Mouse (Mus musculus): ENCODE measurements at regions not wholly inside any gene's neighbourhood (a gene's known extent, or its start where the extent isn't known, plus 50 kb on each side); places are given as distances from the start of the nearest gene placed in this dataset.

DNA sequence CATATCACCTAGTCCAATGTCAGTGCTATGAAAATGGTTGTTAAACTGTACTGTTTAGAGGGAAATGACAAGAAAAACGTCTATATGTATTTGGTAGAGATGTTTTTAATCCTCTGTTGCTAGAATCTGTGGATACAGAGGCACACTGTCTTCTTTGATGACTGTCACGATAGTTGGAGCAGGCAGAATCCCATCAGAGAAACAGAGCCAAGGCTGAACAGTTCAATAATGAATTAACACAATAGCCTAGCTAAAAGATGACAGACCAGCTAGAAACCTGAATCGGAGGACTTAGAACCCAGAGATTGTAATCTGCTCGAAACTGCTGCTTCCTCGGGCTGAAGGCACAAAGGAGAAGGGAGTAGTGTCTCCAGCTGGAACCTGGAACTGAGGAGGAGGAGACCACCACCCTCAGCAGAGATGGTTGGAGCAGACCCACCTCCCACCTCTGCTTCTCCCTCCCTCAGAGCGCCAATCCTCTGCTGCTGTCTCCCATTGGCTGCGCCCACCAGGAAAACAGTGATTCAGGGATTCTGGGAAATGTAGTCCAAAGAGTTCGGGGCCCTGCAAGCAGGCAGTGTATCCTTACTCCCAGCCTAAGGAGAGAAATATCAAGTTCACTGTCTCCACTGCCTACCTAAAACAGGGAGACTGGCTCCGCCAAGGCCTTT, 98.2 kb upstream of the Mgme1 start:
- DNase-seq (ENCODE audit: low spot score), result peak; percentile 40

DNA sequence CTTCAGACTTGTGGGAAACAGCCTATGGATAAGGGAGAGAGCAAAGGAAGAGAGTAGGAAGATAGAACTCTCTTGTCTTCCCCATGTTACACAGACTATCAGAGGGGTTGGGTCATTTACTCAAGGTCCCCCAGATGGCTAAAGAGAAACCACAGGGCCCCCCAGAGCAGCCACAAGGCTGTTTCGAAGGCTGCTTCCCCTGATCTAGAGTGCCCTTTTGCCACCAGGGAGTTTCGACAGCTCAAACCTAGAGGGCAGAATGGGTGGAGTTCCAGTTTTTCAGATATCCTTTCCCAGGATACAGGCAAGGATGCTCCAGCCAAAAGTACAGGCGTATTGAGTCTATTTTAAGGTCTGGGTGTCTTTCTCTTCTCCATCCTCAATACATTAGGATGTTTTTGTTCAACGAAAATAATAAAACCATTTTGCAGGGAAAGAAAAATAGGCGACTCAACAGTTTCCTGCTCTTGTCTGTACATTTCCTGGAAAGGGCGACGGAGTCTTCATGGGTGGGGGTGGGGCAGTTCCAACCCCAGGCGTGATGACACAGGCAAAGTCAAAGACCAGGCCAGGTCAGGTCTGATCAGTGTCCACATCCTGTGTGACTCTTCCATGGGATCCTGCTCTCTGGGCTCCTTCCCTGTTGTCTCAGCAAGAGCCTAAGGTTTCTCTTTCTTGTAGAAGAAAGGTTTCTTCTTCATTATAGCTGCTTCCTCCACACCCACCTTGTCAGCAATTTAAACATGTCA, 96.9 kb upstream of the Mgme1 start:
- DNase-seq (ENCODE audit: low spot score), result no peak

DNA sequence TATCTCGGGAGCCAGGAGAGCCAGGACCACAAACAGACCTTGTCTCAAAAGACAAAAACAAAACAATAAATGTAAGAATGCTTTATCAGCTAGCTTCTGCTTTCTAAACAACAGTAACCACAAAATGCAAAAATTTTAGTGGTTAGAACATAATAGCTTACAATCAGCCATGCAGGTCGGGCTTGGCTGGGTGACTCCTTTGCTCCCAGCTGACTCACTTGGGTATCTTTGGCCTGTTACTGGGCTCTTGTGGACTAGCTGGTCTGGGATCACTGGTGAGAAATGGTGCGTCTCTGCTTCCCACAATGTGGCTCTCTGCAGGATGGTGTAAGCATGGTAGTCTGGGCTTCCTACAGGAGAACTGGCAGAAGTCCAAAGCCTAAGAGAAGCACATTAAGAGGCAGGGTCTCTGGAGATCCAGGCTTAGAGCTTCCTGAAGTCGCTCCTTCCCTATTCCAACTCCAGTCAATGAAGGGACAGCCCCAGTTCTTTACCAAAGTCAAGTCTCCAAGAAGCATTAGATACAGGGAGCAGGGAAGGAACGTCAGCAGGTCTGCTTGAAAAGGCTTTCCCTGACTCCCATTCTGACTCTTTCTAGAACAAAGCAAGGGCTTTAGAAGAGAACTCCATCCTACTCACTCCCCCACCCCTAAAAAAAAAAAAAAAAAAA, 96.0 kb upstream of the Mgme1 start:
- DNase-seq (ENCODE audit: low spot score), result no peak

DNA sequence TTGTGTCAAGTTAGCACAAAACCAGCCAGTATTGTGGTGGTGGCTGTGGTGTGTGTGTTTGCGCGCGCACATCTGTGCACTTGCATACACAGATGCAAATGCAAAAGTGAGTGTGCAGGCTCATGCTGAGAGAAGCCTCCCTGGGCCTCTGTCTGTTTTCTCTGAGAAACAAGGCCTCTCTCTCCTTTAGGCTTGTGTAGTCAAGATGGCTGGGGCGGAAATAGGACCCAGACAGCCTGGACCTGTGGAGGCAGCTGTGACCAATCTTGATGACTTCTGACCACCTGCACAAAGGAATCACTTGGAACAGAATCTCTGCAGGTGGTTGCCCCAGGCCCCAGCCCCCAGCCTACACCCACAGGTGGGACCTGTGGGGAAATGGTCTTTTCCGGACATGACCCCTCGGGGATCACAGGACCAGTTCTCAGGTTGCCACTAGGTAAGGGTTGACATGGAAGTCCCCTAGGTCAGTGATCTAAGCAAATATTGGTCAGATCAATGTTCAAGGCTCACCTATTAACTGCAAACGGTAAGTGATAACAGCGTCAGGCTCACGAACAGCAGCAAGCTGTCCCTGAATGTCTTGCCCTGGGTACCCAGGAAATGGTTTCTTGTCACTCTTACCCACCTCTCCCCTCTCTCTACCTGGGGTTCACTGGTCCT, 93.8 kb upstream of the Mgme1 start:
- DNase-seq (ENCODE audit: low spot score), result no peak

DNA sequence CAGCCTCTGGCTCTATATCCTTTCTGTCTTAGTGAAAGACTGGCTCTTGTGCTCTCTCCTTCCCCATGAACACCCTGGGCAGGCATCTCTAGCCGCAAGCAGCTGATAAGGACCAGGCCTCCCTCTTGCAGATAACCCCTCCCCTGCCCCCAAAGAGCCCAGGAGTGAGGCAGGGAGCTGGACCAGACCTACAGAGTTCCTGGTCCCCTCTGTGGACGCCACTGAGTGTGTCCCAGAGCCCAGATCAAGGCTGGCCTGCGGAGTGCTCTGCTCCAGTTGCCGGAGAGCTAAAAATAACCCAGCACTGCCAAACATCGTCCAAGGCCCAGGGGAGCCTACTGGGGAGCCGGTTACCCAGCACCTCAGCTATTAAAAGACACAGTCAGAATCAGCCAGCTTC, 93.2 kb upstream of the Mgme1 start:
- no peak for DNase-seq (ENCODE audit: low spot score)

DNA sequence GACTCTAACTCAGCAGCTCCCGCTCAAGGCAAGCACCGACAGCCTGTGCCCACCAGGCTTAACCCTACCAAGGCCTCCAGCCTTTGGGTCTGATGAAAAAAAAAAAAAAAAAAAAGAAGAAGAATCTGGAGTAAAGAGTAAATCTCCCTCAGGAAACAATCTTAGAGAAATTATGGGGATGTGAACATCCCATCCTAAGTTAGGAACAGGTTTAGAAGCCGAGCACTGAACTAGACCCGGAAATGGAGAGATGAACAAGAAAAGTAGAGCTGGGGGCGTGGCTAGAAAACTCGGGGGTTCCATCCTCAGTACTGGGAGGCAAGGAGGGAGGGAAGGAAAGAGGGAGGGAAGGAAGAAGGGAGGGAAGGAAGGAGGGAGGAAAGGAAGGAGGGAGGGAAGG, 92.5 kb upstream of the Mgme1 start:
- no peak for DNase-seq (ENCODE audit: low spot score)

DNA sequence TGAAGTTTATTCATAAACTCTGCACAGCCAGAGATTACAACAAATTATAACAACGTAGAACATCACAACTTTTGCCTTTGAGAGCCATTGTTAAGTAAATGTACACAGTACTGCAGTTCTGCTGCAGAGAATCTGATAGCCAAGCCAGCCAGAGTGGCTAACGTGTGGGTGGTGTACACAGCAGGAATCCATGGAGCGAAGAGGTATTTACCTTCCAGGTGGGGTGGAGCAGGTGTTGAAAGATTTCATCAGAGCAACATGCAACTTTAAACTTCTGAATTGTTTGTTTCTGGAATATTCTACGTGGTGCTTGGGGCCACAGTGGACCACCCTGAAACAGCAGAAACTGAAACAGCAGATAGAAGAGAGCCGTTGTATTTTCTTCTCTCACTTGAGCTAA, 88.4 kb upstream of the Mgme1 start:
- DNase-seq (ENCODE audit: low spot score), result no peak

DNA sequence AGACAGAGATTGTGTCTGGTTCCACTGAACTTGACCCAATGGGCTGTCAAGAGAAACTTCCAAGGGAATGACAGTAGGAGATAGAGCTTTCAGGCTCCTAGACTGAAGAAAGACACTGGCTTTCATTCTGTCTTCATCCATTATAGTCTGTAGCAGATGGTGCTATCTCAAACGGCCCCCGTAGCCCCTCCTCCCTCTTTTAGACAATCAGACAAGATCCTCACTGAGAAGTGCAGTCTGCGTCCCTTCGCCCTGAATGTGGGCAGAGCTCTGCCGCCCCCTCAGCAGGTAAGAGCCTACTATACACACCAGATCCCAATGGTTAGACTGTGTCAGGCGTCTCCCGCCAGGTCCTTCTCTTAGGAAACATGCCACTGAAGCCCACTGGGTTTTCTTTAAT, 87.9 kb upstream of the Mgme1 start:
- DNase-seq (ENCODE audit: low spot score), result no peak

DNA sequence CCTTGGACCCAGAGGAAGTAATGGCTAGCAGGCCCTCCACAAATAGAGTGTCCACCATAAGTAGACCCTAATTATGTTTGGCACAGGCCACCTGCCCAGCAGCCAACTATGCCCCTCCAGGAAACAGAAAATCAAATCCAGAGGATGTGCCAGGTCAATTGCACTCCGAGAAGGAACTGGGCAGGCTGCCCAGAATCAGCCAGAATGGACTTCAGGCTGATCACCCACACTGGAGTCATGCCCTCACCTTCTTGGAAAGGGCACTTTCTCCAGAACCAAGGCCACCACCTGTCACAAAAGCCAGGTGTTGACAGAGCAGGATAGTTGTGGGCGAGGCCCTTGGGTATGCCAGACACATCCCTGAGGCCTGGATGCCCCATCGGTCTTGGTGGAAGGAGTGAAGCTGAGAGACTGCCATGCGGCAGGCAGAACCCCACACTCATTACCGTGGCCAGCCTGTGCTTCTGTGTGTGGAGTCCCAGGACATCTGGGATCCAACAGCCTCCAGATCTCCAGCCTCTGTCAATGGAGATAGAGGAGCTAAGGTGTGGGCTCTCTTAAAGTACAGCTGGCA, 87.0 kb upstream of the Mgme1 start:
- no peak for DNase-seq (ENCODE audit: low spot score)

DNA sequence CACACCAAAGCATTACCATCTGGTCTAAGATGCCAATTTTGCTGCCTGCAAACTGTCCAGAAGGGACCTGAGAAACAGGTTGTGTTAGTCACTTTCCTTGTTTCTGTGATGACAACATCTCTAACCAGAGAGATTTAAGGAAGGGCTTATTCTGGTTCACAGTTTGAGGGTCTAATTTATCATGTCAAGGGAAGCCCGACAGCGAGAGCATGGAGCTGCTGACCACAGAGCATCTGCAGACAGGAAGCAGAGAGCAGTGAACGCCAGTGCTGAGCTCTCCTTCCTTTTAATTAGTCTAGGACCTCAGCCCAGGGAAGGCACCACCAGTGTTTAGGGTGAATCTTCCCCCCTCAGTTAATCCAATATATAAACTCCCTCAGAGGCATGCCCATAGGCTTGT, 85.3 kb upstream of the Mgme1 start:
- DNase-seq (ENCODE audit: low spot score), result no peak

DNA sequence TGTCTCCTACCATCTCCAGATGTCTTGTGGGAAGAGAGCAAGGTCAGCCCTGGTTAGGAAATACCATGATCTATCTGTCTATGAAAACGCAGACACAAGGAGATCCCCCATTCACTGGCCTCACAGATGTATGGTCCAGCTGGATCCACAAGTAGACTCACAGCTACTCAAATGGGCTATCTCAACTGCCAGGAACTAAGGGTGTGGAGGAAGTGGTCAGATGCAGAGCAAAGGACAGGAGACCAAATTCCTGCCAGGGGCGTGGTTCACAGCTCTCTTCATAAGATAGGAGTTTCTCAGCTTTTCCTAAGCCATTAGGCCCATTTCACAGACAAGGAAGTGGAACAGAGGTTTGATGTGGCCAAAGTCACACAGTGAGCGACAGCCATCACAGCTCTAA, 84.0 kb upstream of the Mgme1 start:
- no peak for DNase-seq (ENCODE audit: low spot score)

DNA sequence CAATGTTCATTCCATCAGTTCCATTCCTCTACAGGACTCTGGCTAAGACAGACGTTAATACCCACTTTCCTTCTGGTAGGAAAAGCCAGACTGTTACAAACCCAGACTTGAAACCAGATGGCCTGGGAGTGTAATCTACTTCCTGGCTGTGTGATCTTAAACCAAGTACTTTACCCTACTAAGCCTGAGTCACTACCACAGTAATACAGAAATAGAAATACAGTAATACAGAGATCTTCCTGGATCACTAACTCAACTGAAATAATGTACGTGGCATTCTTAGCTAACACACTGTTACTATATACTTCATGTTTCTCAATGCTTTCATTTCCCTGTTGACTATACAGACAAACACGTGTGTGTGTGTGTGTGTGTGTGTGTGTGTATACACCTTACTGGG, 82.4 kb upstream of the Mgme1 start:
- no peak for DNase-seq (ENCODE audit: low spot score)

DNA sequence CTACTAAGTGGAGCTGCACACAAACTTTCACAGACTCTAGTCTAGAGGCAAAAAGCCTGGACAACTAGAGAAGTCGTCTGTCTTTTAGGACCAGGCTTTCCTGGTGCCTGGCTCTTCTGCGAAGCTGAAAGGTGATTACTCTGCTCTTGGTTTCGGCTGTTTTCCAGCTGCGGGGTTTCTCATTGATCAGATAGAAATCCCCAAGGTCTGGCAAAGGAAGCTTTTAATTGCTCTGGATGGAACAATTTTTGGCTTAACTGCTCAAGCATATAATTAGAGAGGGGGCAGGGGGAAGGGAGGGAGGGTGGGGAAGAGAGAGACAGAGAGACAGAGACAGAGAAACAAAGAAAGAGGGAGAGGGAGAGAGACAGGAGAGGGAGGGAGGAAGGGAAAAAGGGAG, 82.0 kb upstream of the Mgme1 start:
- no peak for DNase-seq (ENCODE audit: low spot score)

DNA sequence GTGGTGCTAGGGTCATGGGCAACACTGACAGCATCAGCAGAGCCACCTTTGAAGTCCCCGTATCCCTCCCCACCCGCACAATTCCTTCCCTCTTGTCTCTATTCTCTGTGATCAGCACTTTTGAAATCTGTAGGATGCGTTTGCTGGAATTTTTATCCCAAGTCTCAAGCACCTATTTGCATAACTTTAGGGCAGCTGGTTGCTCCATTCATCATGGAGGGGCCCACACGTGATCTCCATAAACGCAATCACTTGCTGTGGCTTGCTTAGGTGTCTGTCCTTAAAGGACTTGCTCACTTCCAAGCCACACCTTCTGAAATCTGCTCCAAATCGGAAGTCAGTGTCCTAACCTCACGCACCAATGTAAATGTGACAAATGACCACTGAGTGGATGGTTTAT, 80.7 kb upstream of the Mgme1 start:
- no peak for DNase-seq (ENCODE audit: low spot score)

DNA sequence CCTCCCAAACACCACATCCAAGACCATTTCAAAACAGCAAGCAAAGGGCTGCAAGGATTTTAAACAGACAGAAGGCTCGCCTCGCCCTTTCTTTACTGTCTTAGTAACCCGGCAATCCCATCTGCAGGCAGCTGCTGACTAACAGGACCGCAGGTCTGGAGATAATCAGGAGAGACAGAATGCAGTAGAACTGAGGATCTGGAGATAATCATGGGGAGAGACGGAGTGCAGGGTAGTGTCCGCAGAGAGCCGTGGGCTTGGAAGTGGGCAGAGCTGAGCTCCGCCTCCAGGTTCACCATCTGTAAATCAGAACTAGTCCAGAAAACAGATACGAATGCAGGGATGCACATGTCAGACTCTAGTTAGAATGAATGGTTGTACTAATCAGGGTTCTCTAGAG, 79.4 kb upstream of the Mgme1 start:
- no peak for DNase-seq (ENCODE audit: low spot score)

DNA sequence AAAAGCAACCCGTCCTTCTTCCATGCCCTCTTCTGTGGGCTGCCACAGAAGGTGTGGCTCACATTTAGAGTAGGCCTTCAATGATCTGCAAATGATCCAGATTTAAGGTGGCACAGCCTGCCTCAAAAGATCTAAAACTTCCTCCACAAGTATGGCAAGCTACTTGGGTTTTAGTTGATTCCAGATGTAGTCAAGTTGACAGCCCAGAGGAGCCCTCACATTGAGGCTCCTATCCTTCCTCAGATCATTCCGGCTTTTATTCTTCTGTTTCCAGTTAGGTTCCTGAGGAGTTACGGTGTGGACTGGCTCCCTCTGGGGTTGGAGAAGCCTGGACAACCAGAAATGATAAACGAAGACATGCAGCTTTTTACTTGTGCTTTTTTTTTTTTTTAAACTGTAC, 78.8 kb upstream of the Mgme1 start:
- no peak for DNase-seq (ENCODE audit: low spot score)

DNA sequence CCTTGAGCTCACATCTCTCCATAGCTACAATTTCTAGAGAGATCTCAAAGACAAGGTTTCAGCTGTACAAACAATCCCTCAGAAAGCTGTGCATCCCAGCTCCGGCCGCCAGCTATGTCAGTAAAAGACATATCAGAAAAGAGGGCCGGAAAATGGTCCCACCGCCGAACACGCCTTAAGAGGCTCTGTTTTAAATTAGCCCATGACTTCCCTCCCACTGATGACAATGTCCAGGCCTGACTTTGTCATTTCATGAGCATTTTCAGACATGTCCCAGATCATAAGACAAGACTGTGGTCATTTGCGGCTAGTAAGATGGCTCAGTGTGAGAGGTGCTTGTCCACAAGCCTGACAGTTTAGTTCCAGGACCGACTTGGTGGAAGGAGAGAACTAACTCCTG, 78.0 kb upstream of the Mgme1 start:
- DNase-seq (ENCODE audit: low spot score), result no peak

DNA sequence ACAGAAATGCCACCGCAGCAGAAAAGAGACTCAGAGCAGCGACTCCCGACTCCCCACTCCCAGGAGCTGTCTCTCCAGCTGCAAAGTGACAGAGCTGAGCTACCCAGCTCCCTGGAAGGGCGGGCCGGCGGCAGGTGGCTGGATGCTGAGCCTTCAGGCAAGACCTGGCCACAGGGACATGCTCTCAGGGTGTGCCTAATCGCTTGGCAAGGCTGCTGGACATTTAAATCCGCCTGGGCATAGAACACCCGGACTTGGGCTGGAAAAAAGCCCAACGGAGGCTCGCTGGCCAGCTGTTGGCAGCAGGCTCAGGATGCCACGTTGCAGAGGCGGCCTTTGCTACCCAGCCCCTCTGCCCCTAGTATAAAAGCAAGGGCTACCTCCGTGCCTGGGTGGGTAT, 74.6 kb upstream of the Mgme1 start:
- DNase-seq (ENCODE audit: low spot score), result no peak

DNA sequence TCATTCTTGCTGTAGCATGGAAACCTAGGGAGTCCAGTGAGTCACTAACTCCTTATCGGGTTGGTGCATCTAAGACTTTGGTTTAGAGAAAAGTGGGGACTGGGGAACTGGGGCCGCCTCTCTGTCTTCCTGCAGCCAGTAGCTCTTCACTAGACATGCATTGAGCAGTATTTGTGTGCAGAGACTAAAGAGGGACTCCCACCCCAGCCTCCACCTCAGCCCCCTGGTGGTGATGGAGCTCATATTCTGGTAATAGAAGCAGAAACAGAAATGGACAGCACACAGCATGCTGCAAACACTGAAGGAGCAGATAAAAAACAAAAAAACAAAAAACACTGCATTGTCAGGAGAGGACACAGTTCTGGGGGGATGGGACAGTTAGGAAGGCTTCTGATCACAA, 73.3 kb upstream of the Mgme1 start:
- DNase-seq (ENCODE audit: low spot score), result peak; percentile 11

DNA sequence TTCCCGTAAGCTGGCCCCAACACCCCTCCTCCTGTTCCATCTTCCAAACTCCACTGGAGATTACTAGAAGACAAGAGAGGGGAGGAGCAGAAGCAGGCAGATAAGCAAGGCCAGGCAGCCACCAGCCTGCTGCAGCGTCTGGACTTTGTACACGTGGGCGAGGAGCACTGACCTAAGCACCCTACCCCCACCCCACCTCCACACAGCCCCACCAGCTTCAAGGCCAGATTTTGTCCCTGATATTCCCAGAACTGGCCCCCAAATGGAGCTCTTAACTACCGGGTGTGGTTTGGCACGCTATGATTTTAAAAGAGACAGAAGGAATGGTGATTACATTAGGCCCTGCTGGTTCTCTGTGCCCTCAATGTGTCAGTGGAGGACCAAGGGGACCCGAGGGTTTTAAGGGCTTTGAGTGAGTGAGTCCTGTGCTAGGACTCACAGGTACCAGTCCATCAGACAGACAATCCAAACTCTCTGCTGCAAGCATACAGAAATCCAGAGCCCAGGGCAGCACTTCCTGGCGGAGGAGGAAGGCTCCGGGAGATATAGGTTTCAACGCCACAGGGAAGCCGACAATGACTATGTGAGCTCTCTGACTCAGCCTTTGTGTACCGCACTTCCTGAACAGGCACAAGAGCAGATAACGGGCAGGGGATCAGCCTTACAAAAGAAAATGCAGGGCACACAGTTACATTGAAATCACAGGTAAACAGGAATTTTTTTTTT, 72.0 kb upstream of the Mgme1 start:
- no peak for DNase-seq (ENCODE audit: low spot score)

All from urinary bladder, postnatal 25 days (tissue).